Mouse (Mus musculus) left cerebral cortex, adult 8-10 months (tissue): ENCODE results near the gene Kalrn. TPM values are rescaled to one million over a fixed set of nuclear protein-coding genes. Genes with fewer than 3 reads are reported as not detected.
A peak's percentile ranks its signal among the peaks of the same experiment; 100 is the strongest.

Experiments
- DNase-seq, 2 experiments: peaks; one replicate each; pipeline ENCODE4 v3.0.0; 2022; ENCODE audit warnings: low spot score in 2 of 2
- total RNA-seq, 4 experiments: library from RNA; stranded (reverse); gene quantifications; 2 replicates each; pipeline ENCODE4 v1.2.4; 2022

The Kalrn gene
- total RNA-seq, 4 experiments from 2014 or later: 485 to 551 (median 491) TPM

GRCm38 (mm10) chr16:34207972-34208371 lies 365.4 kb downstream of the Kalrn start:
- DNase-seq: no peak

DNA sequence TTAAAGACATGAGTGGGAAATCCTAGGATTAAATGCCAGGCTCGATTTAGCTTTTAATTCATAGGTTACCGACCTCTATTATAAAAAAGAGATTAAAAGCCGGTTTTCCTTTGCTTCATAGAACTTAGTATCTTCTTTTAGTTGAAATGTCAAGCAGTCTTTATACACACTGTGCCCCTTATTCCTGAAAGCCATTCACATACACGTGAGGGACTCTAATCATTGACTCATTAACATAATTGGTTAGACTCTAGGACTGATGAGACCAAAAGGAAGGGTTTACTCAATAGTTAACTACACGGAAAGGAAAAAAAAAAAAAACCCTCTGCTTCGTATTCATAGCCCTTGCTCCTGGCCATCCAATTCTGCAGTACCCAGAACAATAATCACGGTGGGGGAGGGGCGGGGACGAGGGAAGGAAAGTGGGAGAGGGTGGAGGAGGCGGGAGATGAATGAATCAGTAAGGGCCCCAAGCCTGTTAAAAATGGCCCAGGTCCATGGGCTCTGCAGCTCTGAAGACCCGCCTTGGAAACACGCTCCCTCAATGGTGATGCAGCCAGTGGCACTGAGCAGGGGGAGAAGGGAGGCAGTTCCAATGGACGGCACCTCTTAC lies 368.7 kb downstream of the Kalrn start:
- no peak for DNase-seq

- no peak for DNase-seq
These were observed 373.8 kb downstream of the Kalrn start for GRCm38 (mm10) chr16:34199543-34199942.

GRCm38 (mm10) chr16:34192959-34193842 lies 380.1 kb downstream of the Kalrn start:
- DNase-seq: no peak

- no peak for DNase-seq
These were observed 388.6 kb downstream of the Kalrn start for GRCm38 (mm10) chr16:34184721-34185120.

DNA sequence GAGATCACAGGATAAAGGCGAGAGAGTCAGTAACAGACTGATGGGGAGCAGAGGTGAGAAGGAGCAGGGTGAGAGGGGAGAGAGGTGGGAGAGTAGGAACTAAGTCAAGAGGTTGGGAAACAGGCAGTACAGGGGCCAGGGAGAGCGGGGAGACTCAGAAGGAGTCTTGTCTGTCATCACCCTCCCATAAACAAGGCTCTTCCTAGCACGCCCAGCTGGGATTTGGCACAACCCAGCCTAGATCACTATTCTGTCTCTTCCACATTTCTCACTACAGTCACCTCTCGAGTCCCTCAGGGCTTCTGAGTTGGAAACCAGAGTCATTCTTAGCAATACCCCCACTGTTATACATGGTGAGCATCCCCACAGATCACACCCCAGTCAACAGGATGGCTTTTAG lies 390.1 kb downstream of the Kalrn start:
- DNase-seq: no peak

GRCm38 (mm10) chr16:34175625-34176024 lies 397.7 kb downstream of the Kalrn start:
- DNase-seq: no peak

- peak in 1 of 2 experiments; percentile 83 for DNase-seq
These were observed 400.7 kb downstream of the Kalrn start for GRCm38 (mm10) chr16:34172572-34173181.

GRCm38 (mm10) chr16:34167042-34167441 lies 406.3 kb downstream of the Kalrn start:
- DNase-seq: no peak

DNA sequence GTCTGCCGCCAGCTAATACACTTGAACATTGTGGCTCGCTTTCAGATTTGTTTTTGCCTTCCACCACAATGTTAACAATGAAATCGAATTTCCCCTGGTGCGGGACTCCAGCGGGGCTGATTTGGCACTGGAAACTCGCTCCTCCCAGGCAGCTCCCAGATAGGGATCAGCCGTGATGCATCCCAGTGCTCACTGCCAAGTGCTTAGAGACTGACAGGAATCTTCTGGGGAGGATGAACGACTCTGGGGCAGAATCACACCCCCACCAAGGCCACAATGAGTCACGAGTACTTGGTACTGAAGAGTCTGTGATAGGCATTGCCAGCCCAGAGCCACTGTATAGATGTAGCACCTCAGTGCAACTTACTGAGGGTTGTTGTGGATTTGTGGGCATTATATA lies 410.2 kb downstream of the Kalrn start:
- DNase-seq: no peak

DNA sequence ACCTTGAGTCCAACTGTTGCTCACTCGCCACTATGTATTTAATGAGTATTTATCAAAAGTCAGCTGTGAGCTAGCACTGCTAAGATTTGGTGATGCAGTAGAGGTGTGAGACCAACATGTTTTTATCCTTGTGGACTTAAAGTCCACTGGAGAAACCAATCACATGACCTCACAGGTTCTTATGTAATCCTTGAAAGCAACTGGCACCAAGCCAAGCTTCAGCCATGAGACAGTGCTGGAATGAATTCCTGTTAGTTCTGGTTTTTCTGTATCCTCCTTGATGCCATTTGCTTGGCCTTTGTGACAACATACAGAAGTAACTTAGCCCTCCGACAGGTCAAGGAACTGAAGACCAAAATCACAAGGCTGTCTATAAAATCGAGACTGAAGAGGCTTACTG lies 413.8 kb downstream of the Kalrn start:
- no peak for DNase-seq

GRCm38 (mm10) chr16:34157386-34158135 lies 415.8 kb downstream of the Kalrn start:
- no peak for DNase-seq

DNA sequence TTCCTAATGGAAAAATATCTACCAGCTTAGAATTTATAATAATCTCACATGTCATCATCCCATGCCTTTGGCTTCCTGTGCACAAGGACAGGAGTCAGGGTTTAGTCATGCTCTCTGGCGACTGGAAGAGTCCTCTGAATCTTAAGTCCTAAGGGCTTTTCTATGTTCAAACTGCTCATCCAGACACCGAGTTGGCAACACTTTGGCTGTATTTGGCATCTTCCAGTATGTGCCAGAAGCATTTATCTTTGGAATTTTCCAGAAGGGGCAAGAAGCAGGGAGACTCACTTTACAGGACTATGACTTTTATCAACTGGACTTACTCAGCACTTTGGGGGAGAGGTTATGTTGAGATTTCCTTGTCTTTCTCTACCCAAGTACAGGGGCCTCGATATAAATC lies 417.6 kb downstream of the Kalrn start:
- DNase-seq: no peak

GRCm38 (mm10) chr16:34154903-34155302 lies 418.4 kb downstream of the Kalrn start:
- no peak for DNase-seq

DNA sequence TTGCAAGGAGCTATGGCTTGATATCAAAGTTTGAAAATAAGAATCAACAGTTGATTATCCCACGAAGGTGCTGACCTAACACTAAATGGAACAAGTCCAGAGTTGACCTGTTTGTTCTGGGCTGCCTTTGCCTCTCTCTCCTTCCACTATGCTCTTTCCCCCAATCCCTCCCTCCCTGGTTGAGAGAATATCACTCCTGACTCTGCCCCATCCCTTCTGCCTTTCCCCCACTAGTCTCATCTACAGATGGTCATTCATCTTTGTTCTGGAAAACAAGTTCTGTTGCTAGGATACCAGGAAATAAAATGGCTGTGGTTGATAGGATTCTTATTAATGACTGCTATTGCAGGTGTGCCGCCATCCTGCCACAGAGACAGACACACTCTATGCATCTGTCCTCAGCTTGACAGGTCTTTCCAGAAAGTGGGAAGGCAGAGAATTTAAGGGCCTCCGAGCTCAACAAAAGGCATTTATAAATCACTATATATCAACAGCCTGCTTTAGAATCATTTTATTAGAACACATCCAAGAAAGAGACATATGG lies 421.7 kb downstream of the Kalrn start:
- DNase-seq: no peak

GRCm38 (mm10) chr16:34141670-34142069 lies 431.7 kb downstream of the Kalrn start:
- DNase-seq: no peak

- DNase-seq: no peak
These were observed 438.3 kb downstream of the Kalrn start for GRCm38 (mm10) chr16:34135074-34135473.

- peak in 1 of 2 experiments; percentile 43 for DNase-seq
These were observed 438.7 kb downstream of the Kalrn start for GRCm38 (mm10) chr16:34134628-34135027.

DNA sequence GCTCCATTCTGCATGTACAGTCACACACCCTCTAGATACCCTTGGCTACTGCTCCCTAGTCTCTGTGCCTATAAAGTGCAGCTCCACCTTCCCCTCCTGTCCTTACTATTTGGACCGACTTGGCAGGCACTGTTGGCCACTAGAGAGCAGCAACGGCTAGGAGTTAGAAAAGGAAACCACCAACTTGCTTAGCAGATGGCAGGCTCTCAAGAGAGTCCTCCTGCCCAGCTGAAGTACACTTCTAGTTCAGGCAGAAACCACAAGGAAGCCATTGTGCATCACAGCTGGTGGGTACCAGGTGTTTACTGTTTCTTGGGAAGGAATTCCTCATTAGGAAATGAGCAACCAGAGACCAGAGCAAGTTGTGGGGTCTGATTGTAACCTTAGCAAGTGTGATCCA lies 447.7 kb downstream of the Kalrn start:
- peak; percentile 39 to 76 for DNase-seq

GRCm38 (mm10) chr16:34122486-34122885 lies 450.8 kb downstream of the Kalrn start:
- DNase-seq: no peak

- DNase-seq: no peak
These were observed 452.0 kb downstream of the Kalrn start for GRCm38 (mm10) chr16:34121288-34121687.
